Mouse (Mus musculus) heart, postnatal 0 days (tissue): ENCODE measurements around the gene Casq2. TPM values are rescaled to one million over a fixed set of nuclear protein-coding genes. Genes with fewer than 3 reads are reported as not detected.

Source experiments
- ATAC-seq: fragments of 200-750 bp; cut with Nextera tagmentation; 2 replicates; pipeline ENCODE4 v1.8.0; 2017; ENCODE audit warnings: low read depth, moderate number of reproducible peaks, moderate library complexity; ENCODE audit not compliant: insufficient read depth
- DNase-seq: peaks from one replicate; pipeline ENCODE4 v3.0.0-alpha.2; 2016; ENCODE audit warnings: low spot score
- H3K27ac ChIP-seq: fragments of 300-500 bp; sonication (generic); 2 replicates; pipeline ENCODE4 v1.5.1; 2014; ENCODE audit warnings: low read depth, mild to moderate bottlenecking
- H3K27me3 ChIP-seq: fragments of 300-500 bp; sonication (generic); 2 replicates; pipeline ENCODE4 v1.6.1; 2014; ENCODE audit warnings: low read length, mixed read lengths; ENCODE audit not compliant: control insufficient read depth, insufficient read depth
- H3K36me3 ChIP-seq: fragments of 300-500 bp; sonication (generic); replicated peaks from 2 replicates; pipeline ENCODE4 v1.6.1; 2014; ENCODE audit warnings: low read length, mixed read lengths; ENCODE audit not compliant: control insufficient read depth, insufficient read depth
- H3K4me1 ChIP-seq: fragments of 300-500 bp; sonication (generic); 2 replicates; pipeline ENCODE4 v1.6.1; 2014; ENCODE audit warnings: antibody characterized with exemption; ENCODE audit not compliant: control insufficient read depth, insufficient read depth
- H3K4me2 ChIP-seq: fragments of 300-500 bp; sonication (generic); 2 replicates; pipeline ENCODE4 v1.6.1; 2014; ENCODE audit warnings: low read depth, mild to moderate bottlenecking, low read length, moderate library complexity
- H3K4me3 ChIP-seq: fragments of 300-500 bp; sonication (generic); 2 replicates; pipeline ENCODE4 v1.5.1; 2014; ENCODE audit warnings: low read depth, low read length
- H3K9ac ChIP-seq: fragments of 300-500 bp; sonication (generic); replicated peaks from 2 replicates; pipeline ENCODE4 v1.6.1; 2014; ENCODE audit warnings: low read depth, low read length, mixed read lengths
- H3K9me3 ChIP-seq: fragments of 300-500 bp; sonication (generic); replicated peaks from 2 replicates; pipeline ENCODE4 v1.6.1; 2016; ENCODE audit warnings: low read length; ENCODE audit not compliant: control insufficient read depth
- CTCF ChIP-seq: IDR thresholded peaks from 2 replicates; pipeline ENCODE4 v1.5.1; 2016; ENCODE audit warnings: antibody characterized with exemption, control low read depth, low read depth
- EP300 ChIP-seq: IDR thresholded peaks from 2 replicates; pipeline ENCODE4 v1.6.1; 2016; ENCODE audit warnings: antibody characterized with exemption, low read depth
- WGBS: fragments of 180-500 bp; shearing (Covaris S2); extraction: QIAGEN DNeasy Blood & Tissue Kit; methylation state at CpG from one replicate; pipeline ENCODE4 v1.1.7; 2014; 5-methylcytosine and 5-hydroxymethylcytosine counted together
- polyA plus RNA-seq: library from polyadenylated mRNA; unstranded; fragments of >200 nt; fragmentation: Nextera tagmentation; extraction: Ambion mirVana; gene quantifications from 2 replicates; pipeline ENCODE4 v1.2.1, GENCODE M21; 2015
- total RNA-seq: library from RNA; depleted of rRNA; stranded (reverse); fragments of >200 nt; gene quantifications from 2 replicates; pipeline ENCODE4 v1.2.3, GENCODE M21; 2014; ENCODE audit warnings: low replicate concordance

Casq2 gene
- total and polyA plus RNA-seq, 2 experiments from 2014 or later = 836 to 872 TPM

- no peaks in the 10 kb centered on the region for H3K9me3 ChIP-seq
- no peak for TF ChIP-seq CTCF
- TF ChIP-seq EP300 = no peak
- peaks cover 33% of the 10 kb centered on the region for H3K36me3 ChIP-seq
- DNase-seq (peak; percentile 81), ATAC-seq (peak; percentile 66)
- H3K4me2 ChIP-seq = peak overlapping the region; percentile 44; the same call in 1 of the 2 replicates
- WGBS = 10% methylated on average over 6 of the region's 6 CpGs
- H3K4me1 ChIP-seq = peaks cover 39% of the 10 kb centered on the region
- H3K27ac ChIP-seq = peak overlapping the region; percentile 51; the same call in 1 of the 2 replicates
- H3K9ac ChIP-seq = no peak overlapping the region
- H3K27me3 ChIP-seq = no peaks in the 10 kb centered on the region
- no peak overlapping the region for H3K4me3 ChIP-seq
Measured at GRCm38 (mm10) chr3:102188972-102189371, 102.8 kb downstream of the Casq2 start.

- 54% methylated on average over 4 of the region's 4 CpGs for WGBS
- peaks cover 30% of the 10 kb centered on the region for H3K36me3 ChIP-seq
- ATAC-seq = no peak
- H3K27me3 ChIP-seq = no peaks in the 10 kb centered on the region
- no peak overlapping the region for H3K4me2 ChIP-seq
- H3K4me3 ChIP-seq = no peak overlapping the region
- peaks cover 48% of the 10 kb centered on the region for H3K4me1 ChIP-seq
- TF ChIP-seq EP300 (no peak), CTCF (no peak)
- H3K9ac ChIP-seq = no peak overlapping the region
- no peak overlapping the region for H3K27ac ChIP-seq
- DNase-seq = no peak
- no peaks in the 10 kb centered on the region for H3K9me3 ChIP-seq
Measured at GRCm38 (mm10) chr3:102190015-102190414, 103.8 kb downstream of the Casq2 start.

GRCm38 (mm10) chr3:102190642-102191041, 104.4 kb downstream of the Casq2 start:
- peaks cover 31% of the 10 kb centered on the region for H3K36me3 ChIP-seq
- TF ChIP-seq CTCF = no peak
- TF ChIP-seq EP300 = no peak
- no peak overlapping the region for H3K4me2 ChIP-seq
- ATAC-seq = no peak
- no peak for DNase-seq
- H3K27me3 ChIP-seq = no peaks in the 10 kb centered on the region
- H3K9ac ChIP-seq = no peak overlapping the region
- no peak overlapping the region for H3K4me3 ChIP-seq
- no peaks in the 10 kb centered on the region for H3K9me3 ChIP-seq
- no peak overlapping the region for H3K27ac ChIP-seq
- H3K4me1 ChIP-seq = peaks cover 54% of the 10 kb centered on the region

- 43% methylated on average over 3 of the region's 3 CpGs for WGBS
- H3K4me3 ChIP-seq = no peak overlapping the region
- H3K9ac ChIP-seq = no peak overlapping the region
- no peak overlapping the region for H3K4me2 ChIP-seq
- H3K27me3 ChIP-seq = no peaks in the 10 kb centered on the region
- H3K9me3 ChIP-seq = no peaks in the 10 kb centered on the region
- H3K27ac ChIP-seq = no peak overlapping the region
- ATAC-seq = no peak
- peaks cover 54% of the 10 kb centered on the region for H3K4me1 ChIP-seq
- no peak for DNase-seq
- TF ChIP-seq CTCF (no peak), EP300 (no peak)
- peaks cover 32% of the 10 kb centered on the region for H3K36me3 ChIP-seq
Measured at GRCm38 (mm10) chr3:102191575-102191974, 105.4 kb downstream of the Casq2 start.

GRCm38 (mm10) chr3:102192621-102193020, 106.4 kb downstream of the Casq2 start:
- peaks cover 59% of the 10 kb centered on the region for H3K4me1 ChIP-seq

GRCm38 (mm10) chr3:102193488-102194290, 107.5 kb downstream of the Casq2 start:
- Histone ChIP-seq H3K4me2 (peak overlapping the region; percentile 33), H3K27me3 (no peaks in the 10 kb centered on the region), H3K4me1 (peaks cover 65% of the 10 kb centered on the region), H3K4me3 (no peak overlapping the region), H3K9ac (no peak overlapping the region), H3K36me3 (peaks cover 12% of the 10 kb centered on the region), H3K27ac (peak overlapping the region; percentile 69), H3K9me3 (no peaks in the 10 kb centered on the region)
- ATAC-seq (peak; percentile 43), DNase-seq (peak; percentile 47)
- TF ChIP-seq CTCF = no peak
- WGBS = 13% methylated on average over 20 of the region's 20 CpGs

More at GRCm38 (mm10) chr3:102192621-102193020, 106.4 kb downstream of the Casq2 start:
- H3K27me3 ChIP-seq = no peaks in the 10 kb centered on the region
- no peak overlapping the region for H3K9ac ChIP-seq
- WGBS = 9% methylated on average over 2 of the region's 2 CpGs
- TF ChIP-seq EP300 = no peak
- no peak for TF ChIP-seq CTCF
- ATAC-seq = peak; percentile 59
- H3K4me3 ChIP-seq = no peak overlapping the region
- H3K9me3 ChIP-seq = no peaks in the 10 kb centered on the region
- H3K36me3 ChIP-seq = peaks cover 23% of the 10 kb centered on the region
- 0 out of 2 replicates have a peak overlapping the region, but pooled peaks have one; percentile 33 for H3K4me2 ChIP-seq
- H3K27ac ChIP-seq = peak overlapping the region; percentile 69; the same call in 1 of the 2 replicates
- DNase-seq = peak; percentile 84
